Mouse (Mus musculus): ENCODE results near the gene Ccser1. TPM values are rescaled to one million over a fixed set of nuclear protein-coding genes. Genes with fewer than 3 reads are reported as not detected.

The Ccser1 gene
- polyA plus RNA-seq, 1 experiment from 2014 or later: 6.6 TPM

- no peak for TF ChIP-seq CTCF (IDR thresholded peaks at IDR 0.05; ENCODE audit: low read depth)
- Histone ChIP-seq H3K27me3 (replicated peaks; ENCODE audit: control insufficient read depth, insufficient read depth, low read length) (no peaks in the 10 kb centered on the region), H3K4me1 (replicated peaks; ENCODE audit: control insufficient read depth, insufficient read depth, low read length) (no peaks in the 10 kb centered on the region), H3K27ac (ENCODE audit: low read depth, low read length) (no peak overlapping the region), H3K9me3 (ENCODE audit: control insufficient read depth) (no peaks in the 10 kb centered on the region), H3K9ac (ENCODE audit: low read depth, low read length) (no peak overlapping the region), H3K36me3 (ENCODE audit: control insufficient read depth, insufficient read depth) (no peaks in the 10 kb centered on the region), H3K4me3 (ENCODE audit: low read depth, low read length) (no peak overlapping the region), H3K4me2 (replicated peaks; ENCODE audit: low read depth) (no peak overlapping the region)
- ATAC-seq: no peak
- WGBS: 82% methylated on average over 3 of the region's 3 CpGs
Observed at GRCm38 (mm10) chr6:62281256-62281655, 1101.1 kb downstream of the Ccser1 start.

- Histone ChIP-seq H3K4me2 (replicated peaks; ENCODE audit: low read depth) (no peak overlapping the region), H3K9ac (ENCODE audit: low read depth, low read length) (no peak overlapping the region), H3K36me3 (ENCODE audit: control insufficient read depth, insufficient read depth) (no peaks in the 10 kb centered on the region), H3K27me3 (replicated peaks; ENCODE audit: control insufficient read depth, insufficient read depth, low read length) (no peaks in the 10 kb centered on the region), H3K27ac (ENCODE audit: low read depth, low read length) (no peak overlapping the region), H3K9me3 (ENCODE audit: control insufficient read depth) (no peaks in the 10 kb centered on the region), H3K4me1 (replicated peaks; ENCODE audit: control insufficient read depth, insufficient read depth, low read length) (no peaks in the 10 kb centered on the region), H3K4me3 (ENCODE audit: low read depth, low read length) (no peak overlapping the region)
- WGBS: 56% methylated on average over 6 of the region's 6 CpGs
- TF ChIP-seq CTCF (IDR thresholded peaks at IDR 0.05; ENCODE audit: low read depth): no peak
- ATAC-seq: no peak
Observed at GRCm38 (mm10) chr6:62301576-62302312, 1121.6 kb downstream of the Ccser1 start.

GRCm38 (mm10) chr6:62318627-62319026, 1138.5 kb downstream of the Ccser1 start:
- H3K27me3 ChIP-seq (replicated peaks; ENCODE audit: control insufficient read depth, insufficient read depth, low read length): no peaks in the 10 kb centered on the region
- no peak overlapping the region for H3K27ac ChIP-seq (ENCODE audit: low read depth, low read length)
- ATAC-seq: no peak
- no peak overlapping the region for H3K9ac ChIP-seq (ENCODE audit: low read depth, low read length)
- H3K4me2 ChIP-seq (replicated peaks; ENCODE audit: low read depth): no peak overlapping the region
- no peaks in the 10 kb centered on the region for H3K4me1 ChIP-seq (replicated peaks; ENCODE audit: control insufficient read depth, insufficient read depth, low read length)
- H3K36me3 ChIP-seq (ENCODE audit: control insufficient read depth, insufficient read depth): no peaks in the 10 kb centered on the region
- TF ChIP-seq CTCF (IDR thresholded peaks at IDR 0.05; ENCODE audit: low read depth): no peak
- no peaks in the 10 kb centered on the region for H3K9me3 ChIP-seq (ENCODE audit: control insufficient read depth)
- WGBS: 84% methylated on average over 3 of the region's 3 CpGs
- no peak overlapping the region for H3K4me3 ChIP-seq (ENCODE audit: low read depth, low read length)

- H3K36me3 ChIP-seq (ENCODE audit: control insufficient read depth, insufficient read depth): no peaks in the 10 kb centered on the region
- H3K27ac ChIP-seq (ENCODE audit: low read depth, low read length): no peak overlapping the region
- no peak for ATAC-seq
- no peaks in the 10 kb centered on the region for H3K27me3 ChIP-seq (replicated peaks; ENCODE audit: control insufficient read depth, insufficient read depth, low read length)
- 64% methylated on average over 3 of the region's 3 CpGs for WGBS
- H3K9me3 ChIP-seq (ENCODE audit: control insufficient read depth): no peaks in the 10 kb centered on the region
- no peak for TF ChIP-seq CTCF (IDR thresholded peaks at IDR 0.05; ENCODE audit: low read depth)
- no peaks in the 10 kb centered on the region for H3K4me1 ChIP-seq (replicated peaks; ENCODE audit: control insufficient read depth, insufficient read depth, low read length)
- H3K9ac ChIP-seq (ENCODE audit: low read depth, low read length): no peak overlapping the region
- no peak overlapping the region for H3K4me3 ChIP-seq (ENCODE audit: low read depth, low read length)
- no peak overlapping the region for H3K4me2 ChIP-seq (replicated peaks; ENCODE audit: low read depth)
Observed at GRCm38 (mm10) chr6:62340319-62340718, 1160.2 kb downstream of the Ccser1 start.

GRCm38 (mm10) chr6:62367802-62368201, 1187.7 kb downstream of the Ccser1 start:
- 88% methylated on average over 2 of the region's 2 CpGs for whole genome bisulfite sequencing
- ATAC-seq: no peak
- TF ChIP-seq CTCF (IDR thresholded peaks at IDR 0.05; ENCODE audit: low read depth): no peak

More at GRCm38 (mm10) chr6:62367802-62368201, 1187.7 kb downstream of the Ccser1 start:
- Histone ChIP-seq H3K9ac (ENCODE audit: low read depth, low read length) (no peak overlapping the region), H3K4me1 (replicated peaks; ENCODE audit: control insufficient read depth, insufficient read depth, low read length) (no peaks in the 10 kb centered on the region), H3K4me2 (replicated peaks; ENCODE audit: low read depth) (no peak overlapping the region), H3K4me3 (ENCODE audit: low read depth, low read length) (no peak overlapping the region), H3K36me3 (ENCODE audit: control insufficient read depth, insufficient read depth) (no peaks in the 10 kb centered on the region), H3K27me3 (replicated peaks; ENCODE audit: control insufficient read depth, insufficient read depth, low read length) (no peaks in the 10 kb centered on the region), H3K27ac (ENCODE audit: low read depth, low read length) (no peak overlapping the region), H3K9me3 (ENCODE audit: control insufficient read depth) (no peaks in the 10 kb centered on the region)

Measured in intestine, postnatal 0 days (tissue).